Mouse (Mus musculus): ENCODE measurements around the gene Milr1. TPM values are rescaled to one million over a fixed set of nuclear protein-coding genes. Genes with fewer than 3 reads are reported as not detected.
A peak's percentile ranks its signal among the peaks of the same experiment; 100 is the strongest.
"Not testable (repeated sequence)": the region's sequence is repeated elsewhere in the genome, so short reads cannot be mapped to it uniquely, and the experiment has no call there.

Milr1 gene
- polyA plus RNA-seq, 1 experiment, result 0.77 TPM

- no peak overlapping the region for H3K4me3 ChIP-seq (ENCODE audit: low read depth, low read length)
- no peak overlapping the region for H3K27ac ChIP-seq (ENCODE audit: insufficient read depth, low read depth, low read length)
- H3K4me1 ChIP-seq (ENCODE audit: control insufficient read depth, insufficient read depth, insufficient read length, low read length), result peaks cover 25% of the 10 kb centered on the region
- no peaks in the 10 kb centered on the region for H3K36me3 ChIP-seq (ENCODE audit: control insufficient read depth, insufficient read depth, low read length)
- TF ChIP-seq POLR2A (IDR thresholded peaks at IDR 0.05; ENCODE audit: low read depth, low read length) (no peak), CTCF (IDR thresholded peaks at IDR 0.05; ENCODE audit: extremely low read depth, insufficient read length, insufficient replicate concordance, low read depth, low read length) (no peak)
- no peaks in the 10 kb centered on the region for H3K27me3 ChIP-seq (ENCODE audit: control insufficient read depth, insufficient read depth, low read length)
- WGBS, result 79% methylated on average over 15 of the region's 15 CpGs
Observed at GRCm38 (mm10) chr11:106723611-106724125, 27.4 kb upstream of the Milr1 start.

GRCm38 (mm10) chr11:106724176-106724915, 26.7 kb upstream of the Milr1 start:
- no peaks in the 10 kb centered on the region for H3K27me3 ChIP-seq (ENCODE audit: control insufficient read depth, insufficient read depth, low read length)
- 77% methylated on average over 10 of the region's 10 CpGs for WGBS
- H3K27ac ChIP-seq (ENCODE audit: insufficient read depth, low read depth, low read length), result no peak overlapping the region
- TF ChIP-seq CTCF (IDR thresholded peaks at IDR 0.05; ENCODE audit: extremely low read depth, insufficient read length, insufficient replicate concordance, low read depth, low read length) (no peak), POLR2A (IDR thresholded peaks at IDR 0.05; ENCODE audit: low read depth, low read length) (no peak)
- no peaks in the 10 kb centered on the region for H3K36me3 ChIP-seq (ENCODE audit: control insufficient read depth, insufficient read depth, low read length)
- no peak overlapping the region for H3K4me3 ChIP-seq (ENCODE audit: low read depth, low read length)
- peaks cover 29% of the 10 kb centered on the region for H3K4me1 ChIP-seq (ENCODE audit: control insufficient read depth, insufficient read depth, insufficient read length, low read length)

- not testable (repeated sequence) for H3K27me3 ChIP-seq (ENCODE audit: control insufficient read depth, insufficient read depth, low read length); H3K27ac ChIP-seq (ENCODE audit: insufficient read depth, low read depth, low read length); H3K4me3 ChIP-seq (ENCODE audit: low read depth, low read length); H3K36me3 ChIP-seq (ENCODE audit: control insufficient read depth, insufficient read depth, low read length)
- H3K4me1 ChIP-seq (ENCODE audit: control insufficient read depth, insufficient read depth, insufficient read length, low read length), result peaks cover 25% of the 10 kb centered on the region
- 54% methylated on average over 9 of the region's 9 CpGs for WGBS
Observed at GRCm38 (mm10) chr11:106724916-106725235, 26.1 kb upstream of the Milr1 start.

- Histone ChIP-seq H3K4me1 (ENCODE audit: control insufficient read depth, insufficient read depth, insufficient read length, low read length) (peaks cover 12% of the 10 kb centered on the region), H3K27ac (ENCODE audit: insufficient read depth, low read depth, low read length) (no peak overlapping the region), H3K27me3 (ENCODE audit: control insufficient read depth, insufficient read depth, low read length) (no peaks in the 10 kb centered on the region), H3K36me3 (ENCODE audit: control insufficient read depth, insufficient read depth, low read length) (no peaks in the 10 kb centered on the region), H3K4me3 (ENCODE audit: low read depth, low read length) (no peak overlapping the region)
- 48% methylated on average over 5 of the region's 5 CpGs for WGBS
- TF ChIP-seq CTCF (IDR thresholded peaks at IDR 0.05; ENCODE audit: extremely low read depth, insufficient read length, insufficient replicate concordance, low read depth, low read length) (no peak), POLR2A (IDR thresholded peaks at IDR 0.05; ENCODE audit: low read depth, low read length) (no peak)
Observed at GRCm38 (mm10) chr11:106727967-106728366, 23.1 kb upstream of the Milr1 start.

- 54% methylated on average over 10 of the region's 10 CpGs for WGBS
- Histone ChIP-seq H3K4me1 (ENCODE audit: control insufficient read depth, insufficient read depth, insufficient read length, low read length) (peaks cover 10% of the 10 kb centered on the region), H3K4me3 (ENCODE audit: low read depth, low read length) (no peak overlapping the region), H3K27ac (ENCODE audit: insufficient read depth, low read depth, low read length) (peak overlapping the region; percentile 31; the same call in 1 of the 2 replicates), H3K27me3 (ENCODE audit: control insufficient read depth, insufficient read depth, low read length) (no peaks in the 10 kb centered on the region), H3K36me3 (ENCODE audit: control insufficient read depth, insufficient read depth, low read length) (no peaks in the 10 kb centered on the region)
- TF ChIP-seq CTCF (IDR thresholded peaks at IDR 0.05; ENCODE audit: extremely low read depth, insufficient read length, insufficient replicate concordance, low read depth, low read length), result no peak
- TF ChIP-seq POLR2A (IDR thresholded peaks at IDR 0.05; ENCODE audit: low read depth, low read length), result no peak
Observed at GRCm38 (mm10) chr11:106728402-106729366, 22.3 kb upstream of the Milr1 start.

- no peak overlapping the region for H3K27ac ChIP-seq (ENCODE audit: insufficient read depth, low read depth, low read length)
- peaks cover 8% of the 10 kb centered on the region for H3K4me1 ChIP-seq (ENCODE audit: control insufficient read depth, insufficient read depth, insufficient read length, low read length)
- no peaks in the 10 kb centered on the region for H3K27me3 ChIP-seq (ENCODE audit: control insufficient read depth, insufficient read depth, low read length)
- H3K36me3 ChIP-seq (ENCODE audit: control insufficient read depth, insufficient read depth, low read length), result no peaks in the 10 kb centered on the region
- WGBS, result 93% methylated on average over 1 of the region's 1 CpGs
- TF ChIP-seq CTCF (IDR thresholded peaks at IDR 0.05; ENCODE audit: extremely low read depth, insufficient read length, insufficient replicate concordance, low read depth, low read length), result no peak
- no peak overlapping the region for H3K4me3 ChIP-seq (ENCODE audit: low read depth, low read length)
Observed at GRCm38 (mm10) chr11:106729656-106730055, 21.4 kb upstream of the Milr1 start.

GRCm38 (mm10) chr11:106730714-106731113, 20.3 kb upstream of the Milr1 start:
- H3K27ac ChIP-seq (ENCODE audit: insufficient read depth, low read depth, low read length), result no peak overlapping the region
- H3K4me1 ChIP-seq (ENCODE audit: control insufficient read depth, insufficient read depth, insufficient read length, low read length), result peaks cover 8% of the 10 kb centered on the region
- H3K27me3 ChIP-seq (ENCODE audit: control insufficient read depth, insufficient read depth, low read length), result no peaks in the 10 kb centered on the region
- TF ChIP-seq POLR2A (IDR thresholded peaks at IDR 0.05; ENCODE audit: low read depth, low read length) (no peak), CTCF (IDR thresholded peaks at IDR 0.05; ENCODE audit: extremely low read depth, insufficient read length, insufficient replicate concordance, low read depth, low read length) (no peak)
- no peak overlapping the region for H3K4me3 ChIP-seq (ENCODE audit: low read depth, low read length)
- 28% methylated on average over 4 of the region's 4 CpGs for WGBS
- H3K36me3 ChIP-seq (ENCODE audit: control insufficient read depth, insufficient read depth, low read length), result no peaks in the 10 kb centered on the region

All from small intestine, adult 2 months (tissue).